Mouse (Mus musculus) E14TG2a.4 (cell line): ENCODE measurements around the gene Gm28576.
"Not testable (repeated sequence)": the region's sequence is repeated elsewhere in the genome, so short reads cannot be mapped to it uniquely, and the experiment has no call there.

Source experiments
- H3K27me3 ChIP-seq: 2 replicates; pipeline ENCODE4 v1.6.1; 2014; ENCODE audit warnings: low read length, control low read depth; ENCODE audit not compliant: insufficient read depth
- H3K36me3 ChIP-seq: 2 replicates; pipeline ENCODE4 v1.6.1; 2014; ENCODE audit warnings: low read length, control low read depth; ENCODE audit not compliant: insufficient read depth
- H3K4me1 ChIP-seq: replicated peaks from 2 replicates; pipeline ENCODE4 v1.6.1; 2014; ENCODE audit warnings: low read depth, low read length, control low read depth
- H3K4me3 ChIP-seq: replicated peaks from 2 replicates; pipeline ENCODE4 v1.5.1; 2014; ENCODE audit warnings: mild to moderate bottlenecking, low read length
- H3K9me3 ChIP-seq: 2 replicates; pipeline ENCODE4 v1.6.1; 2014; ENCODE audit warnings: low read length, control low read depth

The Gm28576 gene

DNA sequence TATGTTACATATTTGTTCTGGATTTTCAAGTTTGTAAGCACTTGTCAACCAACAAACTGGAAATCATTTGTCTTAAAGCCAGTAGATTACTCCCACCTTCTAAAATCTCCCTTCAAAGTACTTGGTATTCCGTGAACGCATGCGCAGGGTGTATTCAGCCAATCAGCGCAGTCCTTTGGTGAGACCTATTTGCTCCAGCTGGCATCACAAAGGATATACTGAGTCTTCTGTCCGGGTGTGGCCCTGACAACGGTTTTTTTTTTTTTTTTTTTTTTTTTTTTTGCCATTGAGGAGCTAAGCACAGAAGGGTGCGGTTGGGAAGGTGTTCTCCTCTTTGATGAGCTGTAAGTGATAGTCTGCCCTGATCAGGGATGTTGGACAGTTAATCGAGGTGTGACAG, at the start of gene Gm28576:
Gene Gm28576, plus strand, starts transcription at position 301 of the 400 bp plus-strand sequence.
- not testable (repeated sequence) for H3K4me1 ChIP-seq, H3K27me3 ChIP-seq, H3K9me3 ChIP-seq, H3K36me3 ChIP-seq, H3K4me3 ChIP-seq
